Mouse (Mus musculus) hindbrain, embryonic 11.5 days (tissue): ENCODE data around the gene Olfr874. TPM values are rescaled to one million over a fixed set of nuclear protein-coding genes. Genes with fewer than 3 reads are reported as not detected.

ENCODE experiments used
- ATAC-seq: fragments of 200-750 bp; cut with Nextera tagmentation; 2 replicates; pipeline ENCODE4 v1.8.0; 2017; ENCODE audit warnings: mild to moderate bottlenecking, moderate TSS enrichment, moderate library complexity; ENCODE audit not compliant: low FRiP score
- DNase-seq: peaks from one replicate; pipeline ENCODE4 v3.0.0-alpha.2; 2015; ENCODE audit warnings: low spot score
- H3K27ac ChIP-seq: fragments of 300-500 bp; sonication (generic); 2 replicates; pipeline ENCODE4 v1.5.1; 2014; ENCODE audit warnings: mild to moderate bottlenecking, low read depth, low read length
- H3K27me3 ChIP-seq: fragments of 300-500 bp; sonication (generic); 2 replicates; pipeline ENCODE4 v1.6.1; 2014; ENCODE audit warnings: mild to moderate bottlenecking, low read length, moderate library complexity, mixed read lengths; ENCODE audit not compliant: control insufficient read depth, insufficient read depth
- H3K36me3 ChIP-seq: fragments of 300-500 bp; sonication (generic); 2 replicates; pipeline ENCODE4 v1.6.1; 2014; ENCODE audit warnings: mild to moderate bottlenecking, low read length, moderate library complexity, mixed read lengths; ENCODE audit not compliant: control insufficient read depth, insufficient read depth
- H3K4me1 ChIP-seq: fragments of 300-500 bp; sonication (generic); replicated peaks from 2 replicates; pipeline ENCODE4 v1.6.1; 2014; ENCODE audit warnings: low read length, mixed read lengths; ENCODE audit not compliant: control insufficient read depth, insufficient read depth
- H3K4me2 ChIP-seq: fragments of 300-500 bp; sonication (generic); replicated peaks from 2 replicates; pipeline ENCODE4 v1.6.1; 2014; ENCODE audit warnings: mild to moderate bottlenecking, low read depth, low read length
- H3K4me3 ChIP-seq: fragments of 300-500 bp; sonication (generic); 2 replicates; pipeline ENCODE4 v1.5.1; 2014; ENCODE audit warnings: low read depth, low read length
- H3K9ac ChIP-seq: fragments of 300-500 bp; sonication (generic); 2 replicates; pipeline ENCODE4 v1.6.1; 2014; ENCODE audit warnings: low read depth, low read length
- H3K9me3 ChIP-seq: fragments of 300-500 bp; sonication (generic); 2 replicates; pipeline ENCODE4 v1.6.1; 2016; ENCODE audit warnings: low read length; ENCODE audit not compliant: control insufficient read depth
- whole genome bisulfite sequencing: fragments of 180-500 bp; shearing (Covaris S2); extraction: QIAGEN DNeasy Blood & Tissue Kit; methylation state at CpG from one replicate; pipeline ENCODE4 v1.1.7; 2014; 5-methylcytosine and 5-hydroxymethylcytosine counted together
- polyA plus RNA-seq: library from polyadenylated mRNA; unstranded; fragments of >200 nt; fragmentation: Nextera tagmentation; extraction: Ambion mirVana; gene quantifications from 2 replicates; pipeline ENCODE4 v1.2.1, GENCODE M21; 2014

Gene Olfr874
- polyA plus RNA-seq = not detected in 2 replicates

DNA sequence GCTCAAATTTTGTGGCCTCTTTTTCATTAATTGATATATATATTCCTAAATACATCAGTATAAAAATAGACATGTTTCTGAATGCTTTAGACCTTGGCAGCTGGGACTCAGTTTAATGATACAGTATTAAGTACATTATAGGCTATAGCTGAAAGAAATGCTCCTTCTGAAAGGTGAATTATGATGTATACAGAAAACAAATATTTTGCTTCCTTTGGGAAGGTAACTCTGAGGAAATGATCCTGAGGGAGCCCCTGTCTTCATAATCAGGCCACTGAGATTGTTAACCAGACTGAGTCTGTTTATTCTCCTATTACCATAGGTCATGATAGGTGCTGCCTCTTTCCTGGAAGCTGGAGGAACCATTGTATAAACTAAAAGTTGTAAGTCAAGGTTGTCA lies at the start of gene Olfr874:
Gene Olfr874 (plus strand): TSS at position 301 of the 400 bp plus-strand sequence.
- H3K4me3 ChIP-seq = no peak within 1 kb of the TSS
- H3K36me3 ChIP-seq = no peaks in the 10 kb centered on the region
- DNase-seq (no peak), ATAC-seq (no peak)
- H3K9ac ChIP-seq = no peak within 1 kb of the TSS
- no peak within 1 kb of the TSS for H3K27ac ChIP-seq
- H3K4me1 ChIP-seq = no peaks in the 10 kb centered on the region
- no peaks in the 10 kb centered on the region for H3K9me3 ChIP-seq
- H3K4me2 ChIP-seq = no peak within 1 kb of the TSS
- no peaks in the 10 kb centered on the region for H3K27me3 ChIP-seq

DNA sequence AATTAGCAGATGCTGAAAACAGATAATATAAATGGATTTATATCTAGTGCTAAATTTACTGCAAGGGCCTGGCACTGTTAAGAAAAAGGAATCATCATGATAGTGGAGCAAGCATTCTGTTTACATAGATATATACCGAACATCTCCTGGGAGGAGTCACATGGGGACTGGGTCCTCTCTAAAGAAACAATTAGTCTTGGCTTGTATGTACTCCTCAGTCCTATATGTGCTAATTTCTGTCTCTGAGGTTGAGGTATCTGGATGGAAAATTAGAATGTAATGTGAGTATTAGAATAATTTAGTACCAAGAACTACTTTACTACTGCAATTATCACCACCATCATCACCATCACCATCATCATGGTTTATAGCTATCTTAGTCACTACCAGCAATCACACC lies 28.8 kb upstream of the Olfr874 start, which contains the start of gene Olfr160:
Gene Olfr160 (minus strand): TSS at position 101 of the 400 bp plus-strand sequence.
- H3K4me1 ChIP-seq = no peaks in the 10 kb centered on the region
- H3K27me3 ChIP-seq = no peaks in the 10 kb centered on the region
- no peak within 1 kb of the TSS for H3K27ac ChIP-seq
- H3K4me2 ChIP-seq = no peak within 1 kb of the TSS
- H3K9ac ChIP-seq = no peak within 1 kb of the TSS
- DNase-seq = no peak
- no peaks in the 10 kb centered on the region for H3K36me3 ChIP-seq
- WGBS = 86% methylated on average over 1 of the region's 1 CpGs
- H3K9me3 ChIP-seq = no peaks in the 10 kb centered on the region
- H3K4me3 ChIP-seq = no peak within 1 kb of the TSS
- ATAC-seq = no peak

DNA sequence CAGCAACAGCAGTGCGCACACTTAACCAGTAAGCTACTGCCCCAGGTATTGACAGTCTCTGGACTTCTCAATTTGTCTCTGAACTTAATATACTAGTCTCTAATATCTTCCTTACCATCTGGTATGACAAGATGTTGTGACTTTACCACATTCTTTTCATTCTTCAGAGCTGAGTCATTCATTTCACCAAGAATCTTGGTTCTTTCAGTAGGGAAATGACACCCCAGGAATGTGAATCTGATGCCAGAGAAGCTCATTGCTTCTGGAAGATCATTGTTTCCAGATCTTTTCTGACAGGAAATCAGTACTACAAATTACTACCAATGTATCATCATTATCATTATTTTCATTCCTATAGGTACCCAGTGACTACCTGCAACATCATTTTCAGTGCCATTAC lies 10.6 kb upstream of the Olfr874 start:
- Histone ChIP-seq H3K9ac (no peak overlapping the region), H3K4me1 (no peaks in the 10 kb centered on the region), H3K4me2 (no peak overlapping the region), H3K36me3 (no peaks in the 10 kb centered on the region), H3K27ac (no peak overlapping the region), H3K9me3 (no peaks in the 10 kb centered on the region), H3K27me3 (no peaks in the 10 kb centered on the region), H3K4me3 (no peak overlapping the region)
- 96% methylated on average over 1 of the region's 1 CpGs for WGBS
- no peak for DNase-seq
- no peak for ATAC-seq

DNA sequence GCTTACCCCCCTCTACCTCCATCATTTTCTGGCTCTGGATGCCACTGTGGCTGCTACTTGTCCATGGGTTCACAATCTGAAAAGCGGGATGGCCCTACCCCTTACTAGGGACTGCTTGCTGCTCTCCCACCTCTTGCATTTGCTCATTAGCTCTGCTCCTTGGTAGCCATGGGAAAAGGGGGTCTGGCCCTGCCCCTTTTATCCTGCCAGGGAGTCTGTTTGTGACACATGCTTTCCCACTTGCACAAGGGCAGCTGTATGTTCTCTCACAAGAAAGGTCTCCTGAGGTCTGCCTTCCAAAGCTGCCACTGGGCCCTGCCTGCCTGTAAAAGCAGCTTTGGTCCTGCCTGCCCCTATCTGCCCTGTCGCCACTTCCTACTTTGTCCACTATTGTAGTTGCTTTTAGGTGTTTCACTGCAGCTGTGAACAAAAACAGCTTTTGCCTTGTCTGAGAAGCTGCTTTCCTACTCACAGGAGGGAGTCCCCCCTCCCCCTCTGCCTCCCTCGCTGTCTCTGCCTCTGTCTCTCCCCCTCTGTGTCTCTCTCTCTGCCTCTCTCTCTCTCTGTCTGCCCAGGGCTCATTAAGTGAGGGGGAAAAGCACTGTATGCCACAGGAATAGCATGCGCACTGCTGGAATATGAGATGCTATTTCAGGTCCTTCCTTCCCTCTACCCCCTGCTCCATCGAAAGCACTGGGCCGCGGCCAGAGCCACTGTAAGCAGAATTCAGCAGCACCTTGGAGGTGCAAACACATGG lies 5.6 kb downstream of the Olfr874 start:
- Histone ChIP-seq H3K27me3 (no peaks in the 10 kb centered on the region), H3K9me3 (no peaks in the 10 kb centered on the region), H3K4me1 (no peaks in the 10 kb centered on the region), H3K4me3 (no peak overlapping the region), H3K9ac (no peak overlapping the region), H3K4me2 (no peak overlapping the region), H3K36me3 (no peaks in the 10 kb centered on the region), H3K27ac (no peak overlapping the region)
- ATAC-seq (peak; percentile 78), DNase-seq (peak; percentile 30)
- 29% methylated on average over 7 of the region's 7 CpGs for WGBS

DNA sequence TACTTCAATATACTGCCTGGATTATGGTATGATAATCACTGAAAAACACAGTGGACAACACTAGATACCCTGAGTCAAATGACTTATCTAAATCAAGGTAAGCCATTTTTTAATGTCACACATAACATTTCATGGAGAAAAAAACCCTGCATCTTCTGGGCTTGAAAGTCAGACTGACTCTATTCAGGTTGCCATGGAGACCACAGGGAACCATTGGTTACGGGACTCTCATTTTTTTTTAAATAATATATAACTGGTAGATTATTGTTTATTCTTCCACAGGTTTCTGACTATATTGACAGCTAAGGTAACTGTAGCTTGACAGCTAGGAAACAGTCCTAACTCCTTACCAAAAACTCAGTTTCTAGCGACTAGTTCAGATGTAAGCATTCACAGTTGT lies 6.6 kb downstream of the Olfr874 start:
- no peak overlapping the region for H3K9ac ChIP-seq
- H3K4me3 ChIP-seq = no peak overlapping the region
- H3K4me2 ChIP-seq = no peak overlapping the region
- H3K9me3 ChIP-seq = no peaks in the 10 kb centered on the region
- no peak overlapping the region for H3K27ac ChIP-seq
- H3K27me3 ChIP-seq = no peaks in the 10 kb centered on the region
- 65% methylated on average over 2 of the region's 2 CpGs for WGBS
- H3K4me1 ChIP-seq = no peaks in the 10 kb centered on the region
- no peak for DNase-seq
- no peak for ATAC-seq
- no peaks in the 10 kb centered on the region for H3K36me3 ChIP-seq

DNA sequence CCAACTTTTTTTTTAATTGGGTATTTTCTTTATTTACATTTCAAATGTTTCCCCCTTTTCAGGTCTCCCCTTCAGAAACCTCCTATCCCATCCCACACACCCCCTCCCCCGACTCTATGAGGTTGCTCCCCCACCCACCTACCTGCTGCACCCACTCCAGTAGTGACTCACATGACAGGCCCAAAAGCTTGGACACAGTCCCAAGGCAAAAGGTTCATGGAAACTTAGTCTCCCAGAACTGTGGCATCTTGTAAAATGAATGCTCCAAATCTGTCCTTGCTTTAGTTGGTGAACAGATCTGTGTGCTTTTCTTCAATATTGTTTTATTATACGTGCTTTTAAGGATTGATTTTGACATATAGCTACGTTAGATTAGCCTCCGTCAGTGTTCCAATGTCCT lies 7.1 kb downstream of the Olfr874 start:
- H3K4me1 ChIP-seq = no peaks in the 10 kb centered on the region
- no peaks in the 10 kb centered on the region for H3K9me3 ChIP-seq
- no peak overlapping the region for H3K4me3 ChIP-seq
- H3K4me2 ChIP-seq = no peak overlapping the region
- WGBS = 77% methylated on average over 4 of the region's 4 CpGs
- H3K27ac ChIP-seq = no peak overlapping the region
- H3K36me3 ChIP-seq = no peaks in the 10 kb centered on the region
- no peak overlapping the region for H3K9ac ChIP-seq
- ATAC-seq (no peak), DNase-seq (no peak)
- no peaks in the 10 kb centered on the region for H3K27me3 ChIP-seq

DNA sequence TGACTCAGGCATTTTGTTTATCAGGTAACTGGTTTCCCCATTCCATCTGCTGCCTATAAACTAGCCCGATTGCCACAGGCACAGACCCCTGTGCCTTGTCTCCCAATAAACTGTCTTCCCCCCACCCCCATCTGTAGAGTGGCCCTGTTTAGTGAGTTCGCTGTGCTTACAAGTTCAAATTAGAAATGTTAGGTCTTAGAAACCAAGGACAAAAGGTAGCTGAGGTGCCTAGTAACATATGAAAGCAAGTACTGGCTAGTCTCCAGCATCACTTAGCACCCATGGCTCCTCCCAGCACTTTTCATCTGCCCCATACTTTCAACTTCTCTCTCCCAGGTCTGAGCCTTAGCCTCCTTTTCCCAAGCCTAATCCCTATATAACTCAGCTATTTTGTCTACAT lies 16.8 kb downstream of the Olfr874 start:
- 84% methylated on average over 2 of the region's 2 CpGs for WGBS
- no peak for ATAC-seq
- Histone ChIP-seq H3K4me3 (no peak overlapping the region), H3K36me3 (no peaks in the 10 kb centered on the region), H3K9me3 (no peaks in the 10 kb centered on the region), H3K9ac (no peak overlapping the region), H3K27ac (no peak overlapping the region), H3K4me1 (no peaks in the 10 kb centered on the region), H3K27me3 (no peaks in the 10 kb centered on the region), H3K4me2 (no peak overlapping the region)
- DNase-seq = no peak

DNA sequence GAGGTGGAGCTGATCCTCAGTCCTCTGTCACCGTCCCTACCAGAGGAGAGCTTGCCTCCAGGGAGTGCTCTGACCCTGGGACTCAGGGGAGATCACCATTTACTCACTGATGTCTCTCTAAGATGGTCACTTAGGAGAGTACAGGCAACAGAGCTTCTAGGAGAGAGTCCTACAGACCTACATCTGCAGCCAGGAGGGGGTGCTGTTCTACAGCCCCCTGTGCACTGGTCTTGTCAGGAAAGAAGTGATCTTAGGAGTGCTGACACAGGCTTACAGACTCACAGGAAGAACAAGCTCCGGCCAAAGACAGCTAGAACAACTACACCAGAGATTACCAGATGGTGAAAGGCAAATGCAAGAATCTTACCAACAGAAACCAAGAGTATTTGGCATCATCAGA lies 17.6 kb downstream of the Olfr874 start:
- no peaks in the 10 kb centered on the region for H3K4me1 ChIP-seq
- 66% methylated on average over 2 of the region's 2 CpGs for whole genome bisulfite sequencing
- DNase-seq (no peak), ATAC-seq (no peak)
- H3K27ac ChIP-seq = no peak overlapping the region
- H3K27me3 ChIP-seq = no peaks in the 10 kb centered on the region
- no peaks in the 10 kb centered on the region for H3K9me3 ChIP-seq
- no peak overlapping the region for H3K9ac ChIP-seq
- no peak overlapping the region for H3K4me2 ChIP-seq
- no peak overlapping the region for H3K4me3 ChIP-seq
- no peaks in the 10 kb centered on the region for H3K36me3 ChIP-seq

DNA sequence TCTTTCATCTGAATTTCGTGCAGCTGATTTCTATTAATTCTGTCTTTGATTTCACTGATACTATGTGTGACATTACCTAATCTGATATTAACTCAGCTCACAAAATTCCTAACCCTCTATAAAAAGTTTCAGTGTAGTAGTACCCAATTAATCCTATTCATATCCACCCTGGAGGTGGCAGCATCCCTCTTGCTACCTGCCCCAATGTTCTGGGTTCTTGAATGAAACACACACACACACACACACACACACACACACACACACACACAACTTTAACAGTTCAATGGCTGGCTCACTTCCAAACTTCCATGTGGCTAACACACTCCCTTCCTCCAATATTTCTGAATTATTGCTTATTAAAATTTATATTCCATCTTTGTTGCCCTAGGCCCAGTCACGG lies 25.8 kb downstream of the Olfr874 start:
- DNase-seq = no peak
- H3K27me3 ChIP-seq = no peaks in the 10 kb centered on the region
- H3K27ac ChIP-seq = no peak overlapping the region
- H3K4me1 ChIP-seq = no peaks in the 10 kb centered on the region
- H3K4me3 ChIP-seq = no peak overlapping the region
- ATAC-seq = no peak
- no peaks in the 10 kb centered on the region for H3K9me3 ChIP-seq
- H3K4me2 ChIP-seq = no peak overlapping the region
- no peak overlapping the region for H3K9ac ChIP-seq
- WGBS = 82% methylated on average over 2 of the region's 2 CpGs
- H3K36me3 ChIP-seq = no peaks in the 10 kb centered on the region
